Mouse (Mus musculus): ENCODE data around the gene Arid1b. TPM values are rescaled to one million over a fixed set of nuclear protein-coding genes. Genes with fewer than 3 reads are reported as not detected.
A peak's percentile ranks its signal among the peaks of the same experiment; 100 is the strongest.

Arid1b gene
- polyA plus RNA-seq, 1 experiment from 2014 or later, result 20.5 TPM

- no peak for ATAC-seq (ENCODE audit: low FRiP score)
- 88% methylated on average over 6 of the region's 6 CpGs for WGBS
- Histone ChIP-seq H3K9ac (no peak overlapping the region), H3K4me3 (replicated peaks; ENCODE audit: low read length) (no peak overlapping the region), H3K9me3 (ENCODE audit: control insufficient read depth, low read length) (no peaks in the 10 kb centered on the region), H3K36me3 (replicated peaks; ENCODE audit: control insufficient read depth, insufficient read depth) (peaks cover 7% of the 10 kb centered on the region; the same call in 1 of the 2 replicates), H3K27me3 (ENCODE audit: control insufficient read depth, insufficient read depth, low read length) (no peaks in the 10 kb centered on the region), H3K27ac (no peak overlapping the region), H3K4me1 (replicated peaks; ENCODE audit: control insufficient read depth, insufficient read depth, low read length) (peaks cover 22% of the 10 kb centered on the region), H3K4me2 (replicated peaks) (no peak overlapping the region)
- DNase-seq (ENCODE audit: low spot score), result no peak
Observed at GRCm38 (mm10) chr17:5265615-5266014, 271.5 kb downstream of the Arid1b start.

GRCm38 (mm10) chr17:5267747-5268146 is 273.6 kb downstream of the Arid1b start:
- Histone ChIP-seq H3K4me1 (replicated peaks; ENCODE audit: control insufficient read depth, insufficient read depth, low read length) (peaks cover 19% of the 10 kb centered on the region), H3K4me3 (replicated peaks; ENCODE audit: low read length) (no peak overlapping the region), H3K9ac (no peak overlapping the region), H3K36me3 (replicated peaks; ENCODE audit: control insufficient read depth, insufficient read depth) (peaks cover 7% of the 10 kb centered on the region; the same call in 1 of the 2 replicates), H3K9me3 (ENCODE audit: control insufficient read depth, low read length) (no peaks in the 10 kb centered on the region), H3K27ac (no peak overlapping the region), H3K4me2 (replicated peaks) (no peak overlapping the region), H3K27me3 (ENCODE audit: control insufficient read depth, insufficient read depth, low read length) (no peaks in the 10 kb centered on the region)
- 67% methylated on average over 6 of the region's 6 CpGs for WGBS
- no peak for DNase-seq (ENCODE audit: low spot score)
- ATAC-seq (ENCODE audit: low FRiP score), result no peak

GRCm38 (mm10) chr17:5269302-5269701 is 275.2 kb downstream of the Arid1b start:
- H3K4me2 ChIP-seq (replicated peaks), result no peak overlapping the region; the same call in 1 of the 2 replicates
- no peaks in the 10 kb centered on the region for H3K27me3 ChIP-seq (ENCODE audit: control insufficient read depth, insufficient read depth, low read length)
- 0 out of 2 replicates have a peak overlapping the region, but pooled peaks have one; percentile 1 for H3K27ac ChIP-seq
- peaks cover 2% of the 10 kb centered on the region; the same call in 1 of the 2 replicates for H3K36me3 ChIP-seq (replicated peaks; ENCODE audit: control insufficient read depth, insufficient read depth)
- peaks cover 19% of the 10 kb centered on the region for H3K4me1 ChIP-seq (replicated peaks; ENCODE audit: control insufficient read depth, insufficient read depth, low read length)
- H3K9ac ChIP-seq, result no peak overlapping the region
- H3K9me3 ChIP-seq (ENCODE audit: control insufficient read depth, low read length), result no peaks in the 10 kb centered on the region
- DNase-seq (ENCODE audit: low spot score) (no peak), ATAC-seq (ENCODE audit: low FRiP score) (no peak)
- 58% methylated on average over 10 of the region's 10 CpGs for WGBS
- H3K4me3 ChIP-seq (replicated peaks; ENCODE audit: low read length), result no peak overlapping the region

GRCm38 (mm10) chr17:5269774-5270173 is 275.6 kb downstream of the Arid1b start:
- peaks cover 19% of the 10 kb centered on the region for H3K4me1 ChIP-seq (replicated peaks; ENCODE audit: control insufficient read depth, insufficient read depth, low read length)
- no peaks in the 10 kb centered on the region for H3K9me3 ChIP-seq (ENCODE audit: control insufficient read depth, low read length)
- no peak overlapping the region for H3K9ac ChIP-seq
- WGBS, result 55% methylated on average over 16 of the region's 16 CpGs
- no peaks in the 10 kb centered on the region for H3K27me3 ChIP-seq (ENCODE audit: control insufficient read depth, insufficient read depth, low read length)
- ATAC-seq (ENCODE audit: low FRiP score), result no peak
- no peak overlapping the region; the same call in 1 of the 2 replicates for H3K4me2 ChIP-seq (replicated peaks)
- H3K4me3 ChIP-seq (replicated peaks; ENCODE audit: low read length), result no peak overlapping the region
- no peaks in the 10 kb centered on the region for H3K36me3 ChIP-seq (replicated peaks; ENCODE audit: control insufficient read depth, insufficient read depth)
- H3K27ac ChIP-seq, result 0 out of 2 replicates have a peak overlapping the region, but pooled peaks have one; percentile 1
- no peak for DNase-seq (ENCODE audit: low spot score)

- DNase-seq (ENCODE audit: low spot score), result no peak
- peak; percentile 7; the same call in 1 of the 2 replicates for ATAC-seq (ENCODE audit: low FRiP score)
Observed at GRCm38 (mm10) chr17:5270823-5271222, 276.7 kb downstream of the Arid1b start.

GRCm38 (mm10) chr17:5273118-5273517 is 279.0 kb downstream of the Arid1b start:
- no peak for DNase-seq (ENCODE audit: low spot score)
- Histone ChIP-seq H3K27ac (no peak overlapping the region), H3K4me1 (replicated peaks; ENCODE audit: control insufficient read depth, insufficient read depth, low read length) (peaks cover 19% of the 10 kb centered on the region), H3K9ac (no peak overlapping the region), H3K9me3 (ENCODE audit: control insufficient read depth, low read length) (no peaks in the 10 kb centered on the region), H3K4me3 (replicated peaks; ENCODE audit: low read length) (no peak overlapping the region), H3K27me3 (ENCODE audit: control insufficient read depth, insufficient read depth, low read length) (no peaks in the 10 kb centered on the region), H3K36me3 (replicated peaks; ENCODE audit: control insufficient read depth, insufficient read depth) (no peaks in the 10 kb centered on the region), H3K4me2 (replicated peaks) (no peak overlapping the region)
- WGBS, result 88% methylated on average over 3 of the region's 3 CpGs
- ATAC-seq (ENCODE audit: low FRiP score), result no peak

More at GRCm38 (mm10) chr17:5270823-5271222, 276.7 kb downstream of the Arid1b start:
- WGBS, result 60% methylated on average over 6 of the region's 6 CpGs
- no peak overlapping the region for H3K27ac ChIP-seq
- H3K9ac ChIP-seq, result no peak overlapping the region
- no peak overlapping the region for H3K4me3 ChIP-seq (replicated peaks; ENCODE audit: low read length)
- H3K9me3 ChIP-seq (ENCODE audit: control insufficient read depth, low read length), result no peaks in the 10 kb centered on the region
- H3K27me3 ChIP-seq (ENCODE audit: control insufficient read depth, insufficient read depth, low read length), result no peaks in the 10 kb centered on the region
- no peaks in the 10 kb centered on the region for H3K36me3 ChIP-seq (replicated peaks; ENCODE audit: control insufficient read depth, insufficient read depth)
- no peak overlapping the region for H3K4me2 ChIP-seq (replicated peaks)
- peaks cover 19% of the 10 kb centered on the region for H3K4me1 ChIP-seq (replicated peaks; ENCODE audit: control insufficient read depth, insufficient read depth, low read length)

GRCm38 (mm10) chr17:5273685-5274084 is 279.6 kb downstream of the Arid1b start:
- no peaks in the 10 kb centered on the region for H3K9me3 ChIP-seq (ENCODE audit: control insufficient read depth, low read length)
- no peak for ATAC-seq (ENCODE audit: low FRiP score)
- no peak overlapping the region for H3K9ac ChIP-seq
- no peak overlapping the region for H3K4me3 ChIP-seq (replicated peaks; ENCODE audit: low read length)
- peaks cover 18% of the 10 kb centered on the region for H3K4me1 ChIP-seq (replicated peaks; ENCODE audit: control insufficient read depth, insufficient read depth, low read length)
- no peaks in the 10 kb centered on the region for H3K36me3 ChIP-seq (replicated peaks; ENCODE audit: control insufficient read depth, insufficient read depth)
- no peak overlapping the region for H3K4me2 ChIP-seq (replicated peaks)
- no peak for DNase-seq (ENCODE audit: low spot score)
- WGBS, result 81% methylated on average over 3 of the region's 3 CpGs
- H3K27me3 ChIP-seq (ENCODE audit: control insufficient read depth, insufficient read depth, low read length), result no peaks in the 10 kb centered on the region
- no peak overlapping the region for H3K27ac ChIP-seq

GRCm38 (mm10) chr17:5274429-5274828 is 280.3 kb downstream of the Arid1b start:
- no peak overlapping the region for H3K4me2 ChIP-seq (replicated peaks)
- no peaks in the 10 kb centered on the region; the same call in 1 of the 2 replicates for H3K36me3 ChIP-seq (replicated peaks; ENCODE audit: control insufficient read depth, insufficient read depth)
- no peak for ATAC-seq (ENCODE audit: low FRiP score)
- no peaks in the 10 kb centered on the region for H3K27me3 ChIP-seq (ENCODE audit: control insufficient read depth, insufficient read depth, low read length)
- H3K27ac ChIP-seq, result no peak overlapping the region
- no peaks in the 10 kb centered on the region for H3K9me3 ChIP-seq (ENCODE audit: control insufficient read depth, low read length)
- H3K9ac ChIP-seq, result no peak overlapping the region
- H3K4me1 ChIP-seq (replicated peaks; ENCODE audit: control insufficient read depth, insufficient read depth, low read length), result peaks cover 10% of the 10 kb centered on the region
- H3K4me3 ChIP-seq (replicated peaks; ENCODE audit: low read length), result no peak overlapping the region
- DNase-seq (ENCODE audit: low spot score), result no peak
- 86% methylated on average over 3 of the region's 3 CpGs for WGBS

GRCm38 (mm10) chr17:5275749-5276148 is 281.6 kb downstream of the Arid1b start:
- Histone ChIP-seq H3K4me2 (replicated peaks) (no peak overlapping the region), H3K4me3 (replicated peaks; ENCODE audit: low read length) (no peak overlapping the region), H3K9me3 (ENCODE audit: control insufficient read depth, low read length) (no peaks in the 10 kb centered on the region), H3K4me1 (replicated peaks; ENCODE audit: control insufficient read depth, insufficient read depth, low read length) (peaks cover 8% of the 10 kb centered on the region; the same call in 1 of the 2 replicates), H3K36me3 (replicated peaks; ENCODE audit: control insufficient read depth, insufficient read depth) (no peaks in the 10 kb centered on the region; the same call in 1 of the 2 replicates), H3K9ac (no peak overlapping the region), H3K27me3 (ENCODE audit: control insufficient read depth, insufficient read depth, low read length) (no peaks in the 10 kb centered on the region), H3K27ac (no peak overlapping the region)
- DNase-seq (ENCODE audit: low spot score) (no peak), ATAC-seq (ENCODE audit: low FRiP score) (no peak)
- 92% methylated on average over 6 of the region's 6 CpGs for WGBS

Measured in hindbrain, embryonic 14.5 days (tissue).